Mouse (Mus musculus): ENCODE data around the gene Aifm2.

The Aifm2 gene

GRCm38 (mm10) chr10:61765558-61765957, 50.5 kb downstream of the Aifm2 start:
- DNase-seq (ENCODE audit: low spot score): no peak

GRCm38 (mm10) chr10:61766806-61767205, 51.7 kb downstream of the Aifm2 start:
- DNase-seq (ENCODE audit: low spot score): no peak

GRCm38 (mm10) chr10:61781461-61782128, 66.5 kb downstream of the Aifm2 start:
- DNase-seq (ENCODE audit: low spot score): no peak

- peak; percentile 53 for DNase-seq (ENCODE audit: low spot score)
Measured at GRCm38 (mm10) chr10:61782799-61783611, 67.9 kb downstream of the Aifm2 start.

GRCm38 (mm10) chr10:61783621-61784251, 68.7 kb downstream of the Aifm2 start, which contains the start of gene H2afy2:
H2afy2 (minus strand) TSS chr10:61784147.
- peak; percentile 50 for DNase-seq (ENCODE audit: low spot score)

- DNase-seq (ENCODE audit: low spot score): no peak
Measured at GRCm38 (mm10) chr10:61784414-61784813, 69.4 kb downstream of the Aifm2 start.

GRCm38 (mm10) chr10:61787541-61788313, 72.7 kb downstream of the Aifm2 start:
- no peak for DNase-seq (ENCODE audit: low spot score)

- no peak for DNase-seq (ENCODE audit: low spot score)
Measured at GRCm38 (mm10) chr10:61788499-61788898, 73.4 kb downstream of the Aifm2 start.
